Mouse (Mus musculus) G1E (cell line): ENCODE results near the gene Ptgdr2. TPM values are rescaled to one million over a fixed set of nuclear protein-coding genes. Genes with fewer than 3 reads are reported as not detected.
A peak's percentile ranks its signal among the peaks of the same experiment; 100 is the strongest.

Experiments used
- ATAC-seq: 2 replicates; pipeline ENCODE4 v1.8.0; 2016; ENCODE audit warnings: mild to moderate bottlenecking; ENCODE audit not compliant: insufficient number of reproducible peaks, poor library complexity, low FRiP score, severe bottlenecking; ENCODE audit errors: extremely low read depth
- DNase-seq: peaks from one replicate; pipeline ENCODE4 v3.0.0; 2012; ENCODE audit warnings: low spot score
- H3K27me3 ChIP-seq: 2 replicates; pipeline ENCODE4 v1.6.1; 2012; ENCODE audit warnings: mild to moderate bottlenecking, low read length, inconsistent platforms; ENCODE audit not compliant: insufficient read depth
- H3K36me3 ChIP-seq: replicated peaks from 2 replicates; pipeline ENCODE3; 2012; ENCODE audit warnings: mild to moderate bottlenecking, inconsistent platforms
- H3K4me1 ChIP-seq: 2 replicates; pipeline ENCODE4 v1.6.1; 2012; ENCODE audit warnings: low read depth, low read length, inconsistent platforms, mixed read lengths; ENCODE audit not compliant: insufficient read depth
- H3K4me3 ChIP-seq: 2 replicates; pipeline ENCODE4 v1.5.1; 2012; ENCODE audit warnings: low read depth, mild to moderate bottlenecking, inconsistent platforms, low read length, moderate library complexity, mixed read lengths
- H3K9me3 ChIP-seq: replicated peaks from 2 replicates; pipeline ENCODE4 v1.6.1; 2012; ENCODE audit warnings: inconsistent platforms
- CTCF ChIP-seq: IDR thresholded peaks from 2 replicates; pipeline ENCODE4 v1.5.1; 2012; ENCODE audit warnings: low read depth, low read length, inconsistent platforms, mixed read lengths
- GATA1 ChIP-seq: IDR thresholded peaks from 2 replicates; pipeline ENCODE4 v1.6.1; 2012; ENCODE audit warnings: borderline replicate concordance, low read length, inconsistent platforms, mixed read lengths
- GATA2 ChIP-seq: IDR thresholded peaks from 2 replicates; pipeline ENCODE4 v1.6.1; 2012; ENCODE audit warnings: low read depth, low read length, inconsistent platforms, borderline replicate concordance
- POLR2AphosphoS5 ChIP-seq: IDR thresholded peaks from 2 replicates; pipeline ENCODE4 v1.6.1; 2012; ENCODE audit warnings: low read depth, low read length, inconsistent platforms; ENCODE audit not compliant: insufficient replicate concordance
- TAL1 ChIP-seq: conservative IDR thresholded peaks from 2 replicates; pipeline ENCODE4 v1.6.1; 2012; ENCODE audit warnings: low read depth, low read length, inconsistent platforms, mixed read lengths
- polyA plus RNA-seq: library from polyadenylated mRNA; stranded (reverse); fragments of >175 nt; gene quantifications from 2 replicates; pipeline ENCODE4 v1.2.3, GENCODE M21; 2012
- total RNA-seq, 2 experiments: library from RNA; stranded (forward) in 1 of 2; stranded (reverse) in 1 of 2; fragments of 200-1000 nt in 1 of 2; fragments of >200 nt in 1 of 2; fragmentation: Nextera tagmentation in 1 of 2; gene quantifications; 2 replicates each; pipeline ENCODE4 v1.2.3; 2014 to 2017

Gene Ptgdr2
- total and polyA plus RNA-seq, 3 experiments, result not detected

GRCm38 (mm10) chr19:10949112-10949511, 12.2 kb downstream of the Ptgdr2 start, which contains the start of gene Ccdc86:
Gene Ccdc86 (minus strand): TSS chr19:10949266.
- peaks cover 21% of the 10 kb centered on the region for H3K27me3 ChIP-seq
- peak within 1 kb of the TSS; percentile 89 for H3K4me3 ChIP-seq
- ATAC-seq (peak; percentile 89), DNase-seq (peak; percentile 94)
- H3K4me1 ChIP-seq, result peaks cover 28% of the 10 kb centered on the region
- H3K9me3 ChIP-seq, result no peaks in the 10 kb centered on the region
- TF ChIP-seq CTCF, result no peak
- TF ChIP-seq GATA2, result no peak
- H3K36me3 ChIP-seq, result peaks cover 35% of the 10 kb centered on the region

GRCm38 (mm10) chr19:10949558-10949957, 12.6 kb downstream of the Ptgdr2 start:
- ATAC-seq (no peak), DNase-seq (no peak)
- H3K4me1 ChIP-seq, result peaks cover 28% of the 10 kb centered on the region
- H3K27me3 ChIP-seq, result peaks cover 23% of the 10 kb centered on the region
- peaks cover 31% of the 10 kb centered on the region for H3K36me3 ChIP-seq
- H3K4me3 ChIP-seq, result no peak overlapping the region; the same call in 1 of the 2 replicates
- H3K9me3 ChIP-seq, result no peaks in the 10 kb centered on the region
- TF ChIP-seq POLR2AphosphoS5 (no peak), GATA1 (no peak), CTCF (no peak), TAL1 (no peak), GATA2 (no peak)

GRCm38 (mm10) chr19:10952021-10952939, 15.3 kb downstream of the Ptgdr2 start:
- Histone ChIP-seq H3K36me3 (peaks cover 3% of the 10 kb centered on the region), H3K9me3 (no peaks in the 10 kb centered on the region), H3K4me3 (no peak overlapping the region), H3K27me3 (peaks cover 32% of the 10 kb centered on the region), H3K4me1 (peaks cover 9% of the 10 kb centered on the region)
- DNase-seq, result no peak
- no peak for TF ChIP-seq TAL1
- TF ChIP-seq GATA1, result no peak
- ATAC-seq, result no peak

- Histone ChIP-seq H3K4me3 (no peak overlapping the region), H3K4me1 (no peaks in the 10 kb centered on the region), H3K36me3 (no peaks in the 10 kb centered on the region), H3K9me3 (no peaks in the 10 kb centered on the region), H3K27me3 (peaks cover 57% of the 10 kb centered on the region)
- TF ChIP-seq TAL1 (no peak), CTCF (0 out of 2 replicates have a peak, but pooled peaks have one; percentile 14)
- ATAC-seq (no peak), DNase-seq (peak; percentile 52)
Measured at GRCm38 (mm10) chr19:10959085-10959977, 22.4 kb downstream of the Ptgdr2 start.

- H3K36me3 ChIP-seq, result no peaks in the 10 kb centered on the region
- H3K27me3 ChIP-seq, result peaks cover 63% of the 10 kb centered on the region
- no peak for ATAC-seq
- DNase-seq, result no peak
- no peaks in the 10 kb centered on the region for H3K9me3 ChIP-seq
- no peaks in the 10 kb centered on the region for H3K4me1 ChIP-seq
- TF ChIP-seq GATA1 (no peak), TAL1 (no peak), CTCF (no peak), POLR2AphosphoS5 (no peak), GATA2 (no peak)
- H3K4me3 ChIP-seq, result no peak overlapping the region
Measured at GRCm38 (mm10) chr19:10959978-10960346, 23.0 kb downstream of the Ptgdr2 start.

DNA sequence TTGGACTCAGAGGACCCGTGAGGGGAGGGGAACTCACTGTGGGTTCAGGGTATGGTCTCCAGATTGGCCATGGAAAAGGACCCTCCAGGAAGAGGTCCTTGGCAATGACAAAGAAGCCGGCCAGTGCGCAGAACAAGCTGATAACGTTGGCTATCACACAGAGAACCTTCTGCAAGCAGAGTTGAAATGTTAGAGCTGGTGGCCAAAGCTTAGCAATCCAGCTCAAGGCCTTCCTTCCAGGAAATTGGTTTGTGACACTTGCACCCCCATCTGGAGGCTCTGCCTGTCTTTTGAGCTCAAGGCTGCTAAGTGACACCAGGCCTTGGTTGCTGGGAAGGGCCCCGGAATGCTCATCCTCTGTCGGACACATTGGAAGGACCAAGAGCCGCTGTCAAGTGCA, 28.8 kb downstream of the Ptgdr2 start:
- ATAC-seq, result no peak
- H3K36me3 ChIP-seq, result no peaks in the 10 kb centered on the region
- H3K4me1 ChIP-seq, result no peaks in the 10 kb centered on the region
- no peak overlapping the region for H3K4me3 ChIP-seq
- no peaks in the 10 kb centered on the region for H3K9me3 ChIP-seq
- no peak for TF ChIP-seq GATA2
- no peak for TF ChIP-seq CTCF
- TF ChIP-seq POLR2AphosphoS5, result no peak
- no peak for TF ChIP-seq GATA1
- no peak for TF ChIP-seq TAL1
- no peak for DNase-seq
- H3K27me3 ChIP-seq, result peaks cover 49% of the 10 kb centered on the region
